Mouse (Mus musculus) layer of hippocampus, postnatal 25 days (tissue): ENCODE data around the gene Ccdc12. TPM values are rescaled to one million over a fixed set of nuclear protein-coding genes. Genes with fewer than 3 reads are reported as not detected.

Experiments used
- DNase-seq, 2 experiments: peaks; one replicate each; pipeline ENCODE4 v3.0.0; 2022; ENCODE audit warnings: mixed read lengths in 2 of 2, low spot score in 1 of 2; ENCODE audit errors: extremely low spot score in 1 of 2
- total RNA-seq, 2 experiments: library from RNA; stranded (reverse); gene quantifications; 2 replicates each; pipeline ENCODE4 v1.2.3; 2021

Ccdc12 gene
- total RNA-seq, 2 experiments from 2014 or later: 51.2 to 57.6 TPM

DNA sequence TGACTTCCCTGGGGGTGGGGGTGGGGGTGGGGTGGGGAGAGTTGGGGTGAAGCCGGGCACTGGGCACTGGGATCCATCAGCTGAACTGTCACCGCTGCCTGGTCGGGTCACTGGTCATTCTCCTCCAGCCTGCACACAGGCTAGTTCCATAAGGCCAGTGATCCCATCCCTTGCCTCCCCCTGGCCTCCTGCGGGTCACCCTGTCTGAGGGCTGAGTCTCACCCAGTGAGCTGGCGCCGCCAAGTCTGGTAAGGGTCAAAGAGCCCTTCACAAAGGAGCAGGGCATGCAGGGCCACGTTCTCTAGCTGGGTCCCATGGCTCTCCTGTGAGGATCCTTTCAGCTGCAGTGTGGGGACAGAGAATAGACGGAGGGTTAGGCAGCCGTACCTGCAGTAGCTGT is 12.5 kb upstream of the Ccdc12 start:
- no peak for DNase-seq

GRCm38 (mm10) chr9:110644295-110644694 is 12.0 kb upstream of the Ccdc12 start:
- no peak for DNase-seq

DNA sequence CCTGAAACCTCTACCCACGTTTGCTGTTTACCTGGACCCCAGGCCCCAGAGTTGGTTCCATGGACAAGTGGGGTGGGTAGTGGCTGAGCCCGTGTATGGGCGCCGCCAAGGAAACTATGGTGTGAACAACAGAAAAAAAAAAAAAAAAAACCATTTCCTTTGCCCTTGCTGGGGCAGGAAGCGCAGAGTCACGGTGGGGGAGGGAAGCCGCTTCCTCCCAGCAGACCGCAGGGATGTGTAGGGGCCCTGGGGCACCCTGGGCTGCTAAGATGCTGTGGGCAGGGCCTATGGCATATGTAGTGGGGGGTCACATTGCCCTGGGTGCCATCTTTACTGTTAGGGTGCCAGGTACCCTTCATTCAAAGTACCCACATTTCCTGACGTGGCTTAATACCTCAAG is 11.1 kb upstream of the Ccdc12 start:
- DNase-seq: no peak

GRCm38 (mm10) chr9:110649775-110650174 is 6.5 kb upstream of the Ccdc12 start:
- no peak for DNase-seq

- no peak for DNase-seq
Observed at GRCm38 (mm10) chr9:110651931-110652722, 4.2 kb upstream of the Ccdc12 start.

DNA sequence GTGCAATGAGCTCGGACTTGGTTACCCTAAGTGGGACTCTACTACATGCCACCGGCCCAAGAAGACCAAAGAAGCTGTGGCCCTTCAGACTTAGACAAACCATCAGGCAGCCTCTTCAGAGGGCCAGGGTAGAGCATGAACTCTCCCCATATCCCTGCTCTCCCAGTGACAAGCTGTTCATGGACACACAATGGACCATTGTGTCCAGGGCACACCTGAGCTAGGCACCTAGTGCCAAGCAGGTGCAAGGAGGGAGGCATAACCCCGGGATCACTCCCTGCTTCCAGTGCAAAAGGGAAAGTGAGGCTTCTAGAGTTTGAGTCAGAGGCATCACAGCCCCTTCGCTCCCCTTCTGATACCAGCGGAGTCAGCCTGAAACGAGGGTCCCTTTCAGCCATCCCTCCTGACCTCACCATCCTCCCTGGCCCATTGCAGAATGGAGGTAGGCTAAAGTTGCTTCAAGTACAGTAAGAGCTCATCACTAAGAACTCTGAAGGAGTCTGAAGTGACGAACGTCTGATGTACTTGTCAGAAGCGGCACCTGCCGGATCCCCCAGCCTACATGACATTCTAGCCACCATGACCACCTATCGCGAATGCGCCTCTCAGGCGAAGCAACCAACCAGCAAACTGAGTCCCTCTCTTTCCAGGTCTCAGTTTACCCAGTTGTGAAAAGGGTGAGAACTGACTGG is 3.2 kb upstream of the Ccdc12 start:
- no peak for DNase-seq

GRCm38 (mm10) chr9:110653655-110654461 is 2.4 kb upstream of the Ccdc12 start, which contains the start of gene Nbeal2:
Nbeal2 (minus strand) TSS chr9:110654161.
- DNase-seq: peak; percentile 41 to 56

GRCm38 (mm10) chr9:110654726-110655650 is 1.3 kb upstream of the Ccdc12 start:
- DNase-seq: no peak

DNA sequence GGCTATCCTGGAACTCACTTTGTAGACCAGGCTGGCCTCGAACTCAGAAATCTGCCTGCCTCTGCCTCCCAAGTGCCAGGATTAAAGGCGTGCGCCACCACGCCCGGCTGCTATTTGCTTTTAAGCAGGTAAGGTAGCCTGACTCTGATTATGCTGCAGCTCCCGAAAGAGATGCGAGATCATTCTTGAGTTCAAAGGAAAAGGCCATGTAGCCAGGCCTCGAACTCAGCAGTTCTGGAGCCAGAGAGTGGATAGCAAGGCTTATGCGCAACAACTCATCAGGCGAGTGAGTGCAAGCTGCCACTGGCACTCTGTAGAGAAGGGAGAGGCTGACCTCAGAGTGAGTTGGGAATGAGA is 674 bp upstream of the Ccdc12 start:
- DNase-seq: no peak

GRCm38 (mm10) chr9:110657474-110658078 is 1.3 kb downstream of the Ccdc12 start:
- no peak for DNase-seq

GRCm38 (mm10) chr9:110659521-110659920 is 3.2 kb downstream of the Ccdc12 start:
- DNase-seq: no peak

DNA sequence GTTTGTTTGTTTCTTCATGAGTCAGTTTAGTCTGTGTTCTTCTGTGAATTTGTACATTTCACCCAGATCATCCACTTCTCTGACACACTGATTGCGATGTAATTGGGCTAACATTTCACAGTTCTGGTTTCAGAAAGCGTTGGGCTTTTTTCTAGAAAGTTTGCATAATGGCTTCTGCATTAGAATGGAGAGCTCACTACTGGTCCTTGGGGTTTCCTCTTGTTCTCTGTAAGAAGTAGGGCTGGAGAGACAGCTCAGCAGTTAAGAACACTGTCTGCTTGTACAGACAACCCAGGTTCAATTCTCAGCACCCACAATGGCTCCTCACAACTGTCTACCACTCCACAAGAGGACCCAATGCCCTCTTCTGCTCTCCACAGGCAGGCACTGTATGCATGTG is 3.9 kb downstream of the Ccdc12 start:
- DNase-seq: no peak

GRCm38 (mm10) chr9:110660856-110661612 is 4.7 kb downstream of the Ccdc12 start:
- DNase-seq: no peak

DNA sequence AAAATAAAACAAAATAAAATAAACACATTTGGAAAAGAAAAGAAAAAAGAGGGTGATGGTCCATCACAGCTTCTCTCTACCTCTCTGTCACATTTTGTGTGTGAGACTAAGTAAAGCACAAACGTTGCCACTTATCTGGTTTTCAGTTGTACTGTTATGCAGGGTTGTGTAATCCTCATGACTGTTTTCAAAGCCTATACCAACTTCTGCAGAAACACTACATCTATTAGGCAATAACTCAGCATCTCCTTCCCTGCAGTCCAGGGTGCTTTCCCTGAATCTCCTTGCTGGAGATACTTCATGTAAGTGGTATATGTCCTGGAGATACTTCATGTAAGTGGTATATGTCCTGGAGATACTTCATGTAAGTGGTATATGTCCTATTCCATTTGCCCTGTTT is 6.5 kb downstream of the Ccdc12 start:
- no peak for DNase-seq

DNA sequence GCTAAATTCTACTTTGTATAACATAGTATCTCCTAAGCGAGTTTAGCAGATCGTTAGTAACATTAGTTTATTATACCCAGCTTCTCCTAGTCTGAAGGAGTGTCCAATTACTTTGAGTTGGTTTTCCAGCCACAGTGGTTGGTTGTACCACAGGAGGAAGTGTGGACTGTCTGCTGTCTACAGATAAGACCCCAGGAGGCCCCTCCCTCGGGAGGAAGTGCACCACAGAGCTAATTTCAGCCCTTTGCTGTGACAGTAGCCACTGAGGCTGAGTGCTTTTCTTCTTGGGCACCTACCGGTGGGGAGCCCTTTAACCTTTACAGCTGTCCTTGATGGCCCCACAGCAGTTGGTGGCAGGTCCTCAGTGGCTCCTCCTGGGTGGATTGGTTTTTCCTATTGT is 9.6 kb downstream of the Ccdc12 start:
- DNase-seq: no peak

DNA sequence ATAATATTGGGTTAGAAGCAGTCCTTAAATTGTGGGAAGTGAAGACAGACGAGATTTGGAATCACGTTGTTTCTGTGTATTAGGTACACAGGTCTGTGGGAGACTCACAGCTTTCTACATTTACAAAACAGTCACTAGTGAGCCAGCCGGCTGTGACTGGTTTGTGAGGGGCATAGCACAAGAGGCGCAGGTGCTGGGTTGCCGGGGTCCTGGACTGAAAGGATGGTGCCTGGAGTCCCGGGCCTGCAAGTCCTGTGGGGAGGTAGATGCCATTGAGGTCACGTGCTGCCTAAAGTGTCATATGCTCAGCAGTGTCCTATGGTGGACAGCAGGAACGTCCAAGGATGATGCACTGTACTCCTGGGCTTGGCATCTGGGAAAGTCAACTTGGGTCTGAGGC is 10.1 kb downstream of the Ccdc12 start:
- no peak for DNase-seq

- no peak for DNase-seq
Observed at GRCm38 (mm10) chr9:110667219-110667836, 11.0 kb downstream of the Ccdc12 start.

- no peak for DNase-seq
Observed at GRCm38 (mm10) chr9:110668601-110669293, 12.4 kb downstream of the Ccdc12 start.
